Mouse (Mus musculus): ENCODE measurements around the gene Npr2. TPM values are rescaled to one million over a fixed set of nuclear protein-coding genes. Genes with fewer than 3 reads are reported as not detected.
A peak's percentile ranks its signal among the peaks of the same experiment; 100 is the strongest.

Npr2 gene
- polyA plus RNA-seq (2014; fragmentation: Nextera tagmentation; extraction: Ambion mirVana), result 14.0 and 15.5 TPM in 2 replicates

DNA sequence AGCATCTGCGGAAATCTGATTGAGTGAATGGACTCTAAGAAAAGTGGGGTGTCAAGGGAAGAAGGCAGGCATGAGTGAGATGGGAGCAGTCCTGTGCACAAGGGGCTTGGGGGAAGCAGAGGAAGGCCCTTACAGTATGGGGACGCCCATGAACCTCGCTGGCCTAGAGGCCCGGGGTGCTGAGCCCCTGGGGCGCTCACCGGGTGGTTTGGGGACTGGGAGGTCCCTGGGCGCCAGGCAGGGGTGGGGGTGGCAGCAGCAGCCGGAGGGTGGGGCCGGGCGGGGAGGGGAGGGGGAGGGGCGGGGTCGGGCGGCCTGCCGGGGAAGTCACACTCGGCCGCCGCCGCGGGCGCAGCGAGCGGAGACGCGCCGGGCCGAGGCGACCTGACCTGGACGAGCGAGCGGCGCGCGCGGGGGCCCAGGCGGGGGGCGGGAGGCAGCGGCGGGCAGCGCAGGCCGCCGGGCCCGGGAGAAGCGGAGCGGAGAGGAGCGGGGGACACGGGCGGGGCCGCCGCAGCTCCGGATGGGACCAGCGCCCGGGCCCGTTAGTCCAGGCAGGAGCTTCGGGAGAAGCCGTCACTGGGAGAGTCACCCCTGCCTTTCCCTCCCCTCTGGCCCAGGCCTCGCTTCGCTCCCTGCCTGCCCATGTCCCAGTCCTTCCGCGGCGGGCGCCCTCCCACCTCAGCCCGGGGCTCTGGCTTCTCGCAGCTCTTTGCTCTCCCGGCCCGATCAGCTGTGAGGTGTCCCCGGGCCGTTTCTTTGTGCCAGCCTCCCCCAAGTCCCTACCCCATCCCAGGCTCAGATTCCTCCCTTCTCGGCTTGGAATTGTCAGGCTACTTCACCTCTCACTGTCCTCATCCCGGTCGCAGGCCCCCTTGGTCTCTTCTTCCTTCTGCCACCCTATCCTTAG lies at the start of gene Npr2:
Npr2 (plus strand) TSS at position 890 of the 910 bp plus-strand sequence.
- peak within 1 kb of the TSS; percentile 65 for H3K27ac ChIP-seq (ENCODE audit: low read depth, low read length)
- H3K36me3 ChIP-seq (ENCODE audit: control insufficient read depth, insufficient read depth, low read length), result no peaks in the 10 kb centered on the region
- WGBS, result 1% methylated on average over 33 of the region's 70 CpGs
- H3K9ac ChIP-seq (ENCODE audit: low read length), result peak within 1 kb of the TSS; percentile 89
- peak within 1 kb of the TSS; percentile 60 for H3K4me3 ChIP-seq (ENCODE audit: low read depth, low read length)
- no peaks in the 10 kb centered on the region for H3K9me3 ChIP-seq (ENCODE audit: control insufficient read depth, low read length)
- H3K27me3 ChIP-seq (ENCODE audit: control insufficient read depth, insufficient read depth, low read length), result peaks cover 13% of the 10 kb centered on the region
- peak within 1 kb of the TSS; percentile 81 for H3K4me2 ChIP-seq
- DNase-seq (ENCODE audit: low spot score, missing footprints), result peak; percentile 95
- peaks cover 21% of the 10 kb centered on the region for H3K4me1 ChIP-seq (ENCODE audit: control insufficient read depth, insufficient read depth, low read length)
- peak; percentile 56 for ATAC-seq (ENCODE audit: low FRiP score)

DNA sequence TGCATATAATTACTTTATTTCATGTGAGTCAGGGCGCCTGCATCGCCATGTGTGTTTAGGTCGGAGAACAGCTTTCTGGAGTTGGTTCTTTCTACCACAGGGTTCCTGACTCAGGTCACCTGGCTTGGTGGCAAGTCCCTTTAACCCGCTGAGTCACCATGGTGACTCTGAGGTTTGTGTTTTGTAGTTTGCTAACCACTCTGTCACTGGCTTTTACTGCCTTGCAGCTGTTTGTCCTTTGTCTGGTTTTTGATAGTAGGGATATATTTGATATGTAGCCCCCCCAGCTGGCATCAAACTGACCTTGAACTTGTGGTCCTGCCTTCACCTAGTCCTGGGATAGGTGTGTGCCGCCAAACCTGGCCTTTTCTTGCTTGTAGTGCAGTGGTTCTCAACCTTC lies 49.5 kb upstream of the Npr2 start:
- Histone ChIP-seq H3K4me2 (no peak overlapping the region), H3K4me3 (ENCODE audit: low read depth, low read length) (no peak overlapping the region), H3K27ac (ENCODE audit: low read depth, low read length) (no peak overlapping the region), H3K9ac (ENCODE audit: low read length) (no peak overlapping the region), H3K36me3 (ENCODE audit: control insufficient read depth, insufficient read depth, low read length) (peaks cover 7% of the 10 kb centered on the region), H3K27me3 (ENCODE audit: control insufficient read depth, insufficient read depth, low read length) (no peaks in the 10 kb centered on the region), H3K4me1 (ENCODE audit: control insufficient read depth, insufficient read depth, low read length) (peaks cover 16% of the 10 kb centered on the region), H3K9me3 (ENCODE audit: control insufficient read depth, low read length) (no peaks in the 10 kb centered on the region)
- ATAC-seq (ENCODE audit: low FRiP score) (no peak), DNase-seq (ENCODE audit: low spot score, missing footprints) (no peak)
- WGBS, result 96% methylated on average over 5 of the region's 5 CpGs

DNA sequence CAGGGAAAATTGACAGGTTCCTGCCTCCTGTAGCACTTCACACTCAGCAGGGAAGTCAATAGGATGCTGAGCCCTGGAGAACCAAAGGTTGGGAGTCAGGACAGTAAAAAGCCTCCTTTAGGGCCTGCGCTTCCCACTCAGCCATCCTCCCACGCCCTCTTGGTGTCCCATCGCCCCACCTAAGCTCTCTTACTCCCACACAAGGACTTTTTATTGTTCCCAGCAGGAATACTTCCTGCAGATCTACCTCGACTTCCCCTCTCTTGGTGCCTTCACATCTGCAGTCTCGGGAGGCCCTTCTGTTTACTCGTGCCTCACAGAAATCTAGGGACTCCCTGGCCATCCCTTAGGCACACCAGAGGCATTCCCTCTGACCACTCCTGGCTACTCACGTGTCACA lies 48.3 kb upstream of the Npr2 start:
- no peak for ATAC-seq (ENCODE audit: low FRiP score)
- Histone ChIP-seq H3K9ac (ENCODE audit: low read length) (no peak overlapping the region), H3K27ac (ENCODE audit: low read depth, low read length) (no peak overlapping the region), H3K4me3 (ENCODE audit: low read depth, low read length) (no peak overlapping the region), H3K36me3 (ENCODE audit: control insufficient read depth, insufficient read depth, low read length) (peaks cover 7% of the 10 kb centered on the region), H3K4me1 (ENCODE audit: control insufficient read depth, insufficient read depth, low read length) (peaks cover 7% of the 10 kb centered on the region), H3K4me2 (no peak overlapping the region), H3K27me3 (ENCODE audit: control insufficient read depth, insufficient read depth, low read length) (no peaks in the 10 kb centered on the region), H3K9me3 (ENCODE audit: control insufficient read depth, low read length) (no peaks in the 10 kb centered on the region)
- WGBS, result 85% methylated on average over 7 of the region's 7 CpGs
- DNase-seq (ENCODE audit: low spot score, missing footprints), result no peak

DNA sequence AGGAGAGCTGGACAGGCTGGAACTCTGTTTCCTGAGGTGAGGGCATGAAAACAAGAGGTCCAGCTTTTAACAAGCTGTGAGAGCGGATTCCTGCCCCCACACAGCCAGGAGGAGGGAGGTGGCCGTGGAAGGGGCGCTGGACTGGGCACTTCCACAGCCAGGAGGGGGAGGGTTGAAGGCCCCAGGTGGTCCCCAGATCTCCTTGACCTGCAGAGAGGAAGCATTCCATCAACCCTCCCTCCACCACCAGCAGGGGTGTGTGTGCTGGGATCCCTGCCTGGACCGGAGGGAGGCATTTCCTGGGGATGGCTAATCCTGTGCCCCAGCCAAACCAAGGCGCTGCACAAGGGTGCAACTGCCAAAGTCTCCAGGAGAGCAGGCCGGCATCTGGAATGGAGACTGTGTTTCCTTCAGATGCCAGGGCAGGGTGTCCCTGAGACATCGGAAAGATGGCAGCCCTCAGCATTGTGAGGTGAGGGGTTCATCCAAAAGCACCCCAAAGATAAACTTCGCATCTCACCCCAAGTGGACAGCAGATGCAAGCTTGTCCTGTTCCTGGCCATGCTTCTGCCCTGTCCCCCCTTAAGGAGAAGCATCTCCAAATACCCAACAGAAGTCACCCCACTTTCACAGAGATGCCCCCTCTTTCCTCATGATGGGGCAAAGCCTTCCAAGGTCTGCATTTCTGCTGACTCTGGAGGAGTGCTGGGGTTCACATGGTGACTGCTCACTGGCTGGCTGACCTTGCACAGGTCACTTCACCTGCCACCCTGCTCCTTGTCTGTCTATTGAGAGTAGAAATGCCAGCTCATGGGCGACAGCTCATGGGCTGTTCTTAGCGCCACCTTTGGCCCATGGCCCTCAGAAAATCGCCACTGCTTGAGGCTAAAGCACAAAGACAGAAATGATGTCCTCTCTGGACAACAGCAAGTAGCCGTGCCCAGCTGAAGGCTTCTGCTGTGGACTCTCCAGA lies 47.0 kb upstream of the Npr2 start, which contains the start of gene Msmp:
Msmp (minus strand) TSS at position 51 of the 973 bp plus-strand sequence.
- Histone ChIP-seq H3K4me1 (ENCODE audit: control insufficient read depth, insufficient read depth, low read length) (peaks cover 2% of the 10 kb centered on the region), H3K4me2 (no peak within 1 kb of the TSS), H3K27ac (ENCODE audit: low read depth, low read length) (no peak within 1 kb of the TSS), H3K36me3 (ENCODE audit: control insufficient read depth, insufficient read depth, low read length) (peaks cover 7% of the 10 kb centered on the region), H3K9ac (ENCODE audit: low read length) (no peak within 1 kb of the TSS), H3K27me3 (ENCODE audit: control insufficient read depth, insufficient read depth, low read length) (no peaks in the 10 kb centered on the region), H3K4me3 (ENCODE audit: low read depth, low read length) (no peak within 1 kb of the TSS), H3K9me3 (ENCODE audit: control insufficient read depth, low read length) (no peaks in the 10 kb centered on the region)
- 66% methylated on average over 12 of the region's 12 CpGs for WGBS
- no peak for ATAC-seq (ENCODE audit: low FRiP score)
- no peak for DNase-seq (ENCODE audit: low spot score, missing footprints)

DNA sequence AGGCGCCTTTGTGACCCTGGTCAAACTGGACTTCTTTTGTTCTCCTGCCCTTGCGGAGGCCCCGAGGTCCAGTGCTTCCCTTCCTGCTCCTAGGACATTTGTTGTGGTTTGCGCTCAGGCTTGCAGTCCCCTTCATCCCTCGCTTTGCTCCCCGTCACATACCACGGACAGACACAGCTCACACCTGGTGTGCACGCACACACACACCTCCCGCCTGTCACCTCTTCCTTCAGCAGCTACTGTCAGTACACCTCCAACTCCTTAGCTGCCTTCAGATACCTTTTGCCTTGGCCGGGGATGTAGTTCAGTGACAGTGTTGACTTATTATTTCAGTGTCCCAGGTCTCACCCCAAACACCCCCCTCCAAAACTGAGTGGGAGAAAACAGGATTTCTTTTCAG lies 46.1 kb upstream of the Npr2 start:
- Histone ChIP-seq H3K9ac (ENCODE audit: low read length) (no peak overlapping the region), H3K36me3 (ENCODE audit: control insufficient read depth, insufficient read depth, low read length) (peaks cover 7% of the 10 kb centered on the region), H3K27ac (ENCODE audit: low read depth, low read length) (no peak overlapping the region), H3K4me1 (ENCODE audit: control insufficient read depth, insufficient read depth, low read length) (no peaks in the 10 kb centered on the region), H3K4me2 (no peak overlapping the region), H3K9me3 (ENCODE audit: control insufficient read depth, low read length) (no peaks in the 10 kb centered on the region), H3K4me3 (ENCODE audit: low read depth, low read length) (no peak overlapping the region), H3K27me3 (ENCODE audit: control insufficient read depth, insufficient read depth, low read length) (no peaks in the 10 kb centered on the region)
- 66% methylated on average over 10 of the region's 10 CpGs for WGBS
- ATAC-seq (ENCODE audit: low FRiP score) (no peak), DNase-seq (ENCODE audit: low spot score, missing footprints) (peak; percentile 6)

DNA sequence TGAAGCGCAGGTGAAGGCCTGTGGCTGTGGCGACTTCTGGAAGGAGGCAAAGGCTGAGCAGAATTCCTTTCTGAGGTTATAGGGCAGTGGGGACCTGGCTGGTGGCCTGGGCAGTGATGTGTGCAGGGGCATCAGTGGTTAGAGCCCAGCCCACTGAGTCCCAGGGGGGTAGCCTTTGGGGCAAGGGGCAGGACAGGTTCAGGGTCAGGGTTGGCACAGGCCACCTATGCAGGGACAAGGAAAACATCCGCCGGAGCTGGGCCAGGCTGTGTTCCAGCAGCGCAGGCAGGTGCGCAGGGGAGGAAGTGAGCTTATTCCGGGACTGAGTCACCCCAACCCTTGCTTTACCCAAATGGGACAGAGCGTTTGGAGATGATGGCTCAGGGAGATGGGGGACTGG lies 45.3 kb upstream of the Npr2 start:
- 69% methylated on average over 8 of the region's 8 CpGs for WGBS
- no peaks in the 10 kb centered on the region for H3K9me3 ChIP-seq (ENCODE audit: control insufficient read depth, low read length)

DNA sequence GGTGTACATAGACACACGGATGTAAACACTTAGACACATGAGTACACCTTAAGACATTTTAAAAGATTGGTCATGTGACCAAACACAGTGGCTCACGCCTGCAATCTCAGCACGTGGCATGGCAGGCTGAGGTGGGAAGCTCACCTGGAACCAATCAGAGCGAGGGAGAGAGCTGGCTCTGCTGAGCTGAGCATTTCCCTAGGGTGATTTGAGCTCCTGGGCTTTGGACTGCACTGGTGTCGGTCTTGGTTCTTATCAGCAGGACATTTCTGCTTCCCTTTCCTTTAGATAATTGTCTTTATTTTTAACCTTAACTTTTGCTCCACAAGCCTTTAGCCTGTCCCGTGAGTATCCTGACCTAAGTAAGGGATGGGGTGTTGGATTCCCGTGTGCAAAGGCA lies 44.1 kb upstream of the Npr2 start:
- H3K4me2 ChIP-seq, result no peak overlapping the region
- no peak overlapping the region for H3K27ac ChIP-seq (ENCODE audit: low read depth, low read length)
- H3K36me3 ChIP-seq (ENCODE audit: control insufficient read depth, insufficient read depth, low read length), result peaks cover 7% of the 10 kb centered on the region
- H3K9me3 ChIP-seq (ENCODE audit: control insufficient read depth, low read length), result no peaks in the 10 kb centered on the region
- no peak overlapping the region for H3K9ac ChIP-seq (ENCODE audit: low read length)
- H3K4me1 ChIP-seq (ENCODE audit: control insufficient read depth, insufficient read depth, low read length), result no peaks in the 10 kb centered on the region
- WGBS, result 70% methylated on average over 7 of the region's 7 CpGs
- DNase-seq (ENCODE audit: low spot score, missing footprints) (peak; percentile 65), ATAC-seq (ENCODE audit: low FRiP score) (no peak)
- H3K4me3 ChIP-seq (ENCODE audit: low read depth, low read length), result no peak overlapping the region
- no peaks in the 10 kb centered on the region for H3K27me3 ChIP-seq (ENCODE audit: control insufficient read depth, insufficient read depth, low read length)

More for the DNA sequence above, 45.3 kb upstream of the Npr2 start:
- ATAC-seq (ENCODE audit: low FRiP score) (no peak), DNase-seq (ENCODE audit: low spot score, missing footprints) (no peak)
- H3K4me2 ChIP-seq, result no peak overlapping the region
- H3K27ac ChIP-seq (ENCODE audit: low read depth, low read length), result no peak overlapping the region
- H3K27me3 ChIP-seq (ENCODE audit: control insufficient read depth, insufficient read depth, low read length), result no peaks in the 10 kb centered on the region
- H3K4me1 ChIP-seq (ENCODE audit: control insufficient read depth, insufficient read depth, low read length), result no peaks in the 10 kb centered on the region
- no peak overlapping the region for H3K4me3 ChIP-seq (ENCODE audit: low read depth, low read length)
- H3K9ac ChIP-seq (ENCODE audit: low read length), result no peak overlapping the region
- peaks cover 7% of the 10 kb centered on the region for H3K36me3 ChIP-seq (ENCODE audit: control insufficient read depth, insufficient read depth, low read length)

DNA sequence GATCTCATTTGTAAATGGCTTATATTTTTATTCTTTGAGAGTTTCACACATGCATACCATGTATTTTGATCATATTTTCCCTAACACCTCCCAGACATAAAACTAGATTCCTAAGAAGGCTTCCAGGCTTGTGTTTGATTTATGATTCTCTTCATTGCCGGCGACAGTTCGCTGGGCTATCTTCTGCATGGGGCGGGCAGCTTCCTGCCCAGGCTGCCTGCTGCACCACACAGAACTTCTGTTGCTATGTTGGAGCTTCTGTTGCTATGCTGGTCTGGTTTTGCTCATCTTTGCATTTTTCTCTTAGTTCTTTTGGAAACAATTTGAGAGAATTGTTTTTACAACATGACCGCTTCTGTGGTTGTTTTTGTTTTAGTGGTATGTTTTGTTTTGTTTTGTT lies 40.2 kb upstream of the Npr2 start:
- no peaks in the 10 kb centered on the region for H3K4me1 ChIP-seq (ENCODE audit: control insufficient read depth, insufficient read depth, low read length)
- WGBS, result 84% methylated on average over 5 of the region's 5 CpGs
- no peak overlapping the region for H3K4me2 ChIP-seq
- H3K4me3 ChIP-seq (ENCODE audit: low read depth, low read length), result no peak overlapping the region
- no peak overlapping the region for H3K27ac ChIP-seq (ENCODE audit: low read depth, low read length)
- ATAC-seq (ENCODE audit: low FRiP score), result no peak
- H3K9me3 ChIP-seq (ENCODE audit: control insufficient read depth, low read length), result no peaks in the 10 kb centered on the region
- no peak overlapping the region for H3K9ac ChIP-seq (ENCODE audit: low read length)
- H3K27me3 ChIP-seq (ENCODE audit: control insufficient read depth, insufficient read depth, low read length), result no peaks in the 10 kb centered on the region
- H3K36me3 ChIP-seq (ENCODE audit: control insufficient read depth, insufficient read depth, low read length), result no peaks in the 10 kb centered on the region
- DNase-seq (ENCODE audit: low spot score, missing footprints), result no peak

Data from midbrain, embryonic 11.5 days (tissue).